Mouse (Mus musculus): ENCODE results near the gene Olfr1451. TPM values are rescaled to one million over a fixed set of nuclear protein-coding genes. Genes with fewer than 3 reads are reported as not detected.

Olfr1451 gene
- total RNA-seq (2023): not detected

DNA sequence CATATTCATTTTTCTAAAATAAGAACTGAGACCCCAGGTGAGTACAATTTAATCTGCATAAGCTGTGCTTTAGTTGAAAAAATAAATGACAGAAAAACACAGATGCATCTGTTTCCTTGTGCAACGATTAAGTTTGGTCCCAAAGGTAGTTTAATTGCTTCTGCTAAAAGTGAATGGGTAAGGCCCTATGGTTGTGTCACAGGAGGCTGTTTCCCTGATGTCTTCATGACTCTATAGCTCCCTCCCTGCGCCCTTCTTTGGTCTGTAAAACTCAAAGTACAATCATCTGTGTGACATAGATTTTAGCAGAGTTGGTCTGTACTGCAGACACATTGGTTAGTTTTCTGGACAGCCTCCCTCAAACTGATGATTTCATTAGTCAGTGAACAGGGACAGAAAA, at the start of gene Olfr1451:
Gene Olfr1451 (plus strand): TSS at position 301 of the 400 bp plus-strand sequence.

DNA sequence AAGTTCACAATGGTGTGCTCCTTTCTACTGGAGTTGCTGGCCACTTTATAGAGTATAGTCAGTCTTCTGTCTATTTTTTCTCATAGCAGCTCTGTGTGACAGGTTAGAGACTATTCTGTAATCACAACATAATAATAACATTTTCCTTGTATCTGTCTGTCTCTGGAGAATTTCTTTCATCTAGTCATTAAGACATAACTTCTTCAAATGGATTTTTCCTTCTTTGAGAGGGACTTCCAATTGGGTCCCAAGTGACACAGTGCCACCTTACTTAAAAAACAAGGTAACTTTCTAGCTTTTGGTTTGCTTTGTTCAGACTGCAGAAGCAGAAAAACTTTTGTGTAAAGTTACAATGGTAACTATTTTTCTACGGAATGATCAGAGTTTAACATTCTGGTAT, 44.9 kb upstream of the Olfr1451 start, which contains the start of gene Olfr1450:
Gene Olfr1450 (plus strand): TSS at position 301 of the 400 bp plus-strand sequence.

DNA sequence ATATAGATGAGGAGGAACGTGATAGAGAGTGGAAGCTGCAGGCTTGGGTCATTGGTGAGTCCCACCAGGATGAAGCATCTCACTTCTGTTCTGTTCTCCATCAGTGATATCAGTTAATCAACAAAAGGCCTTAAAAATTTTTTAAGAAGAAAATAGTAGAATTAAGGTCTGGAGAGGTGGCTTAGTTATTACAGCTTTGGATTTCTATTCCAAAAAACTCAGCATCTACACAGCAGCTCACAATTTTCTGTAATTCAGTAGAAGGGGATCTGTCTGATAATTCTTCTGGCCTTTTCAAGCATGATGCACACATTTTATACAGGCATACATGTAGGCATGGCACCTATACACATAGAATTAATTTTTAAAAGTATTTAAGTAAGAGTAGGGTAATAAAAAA, 33.4 kb downstream of the Olfr1451 start, which contains the start of gene Olfr1453:
Gene Olfr1453 (minus strand): TSS at position 101 of the 400 bp plus-strand sequence.

Other genes starting within 250 kb of the Olfr1451 start
- gene Cntf, start 229.4 kb upstream of the Olfr1451 start, total RNA-seq (2023): 1 to 10 TPM; 1.6 to 1.9 TPM
- 10 to 100 TPM; 42.7 to 52.7 TPM for gene Zfp91, start 198.9 kb upstream of the Olfr1451 start, total RNA-seq (2023)
- 10 to 100 TPM in 1 of 2 experiments, 1 to 10 TPM in 1; 6.8 to 10.3 TPM for gene Lpxn, start 198.8 kb upstream of the Olfr1451 start, total RNA-seq (2023)
- gene Gm5244, start 148.3 kb upstream of the Olfr1451 start, total RNA-seq (2023): not detected
- gene Olfr1444, start 137.7 kb upstream of the Olfr1451 start, total RNA-seq (2023): not detected
- gene Olfr1445, start 111.2 kb upstream of the Olfr1451 start, total RNA-seq (2023): not detected
- gene Olfr1446, start 101.5 kb upstream of the Olfr1451 start, total RNA-seq (2023): not detected
- gene Olfr1447, start 91.3 kb upstream of the Olfr1451 start, total RNA-seq (2023): not detected
- not detected for gene Olfr1448, start 70.6 kb upstream of the Olfr1451 start, total RNA-seq (2023)
- gene Olfr1449, start 64.2 kb upstream of the Olfr1451 start, total RNA-seq (2023): not detected
- gene Olfr1450, start 44.8 kb upstream of the Olfr1451 start, total RNA-seq (2023): not detected
- gene Olfr1453, start 33.3 kb downstream of the Olfr1451 start, total RNA-seq (2023): not detected
- gene Olfr1454, start 65.6 kb downstream of the Olfr1451 start, total RNA-seq (2023): not detected
- gene Olfr1457, start 102.9 kb downstream of the Olfr1451 start, total RNA-seq (2023): not detected
- not detected for gene Olfr1458, start 111.8 kb downstream of the Olfr1451 start, total RNA-seq (2023)
- under 1 TPM; 0.13 to 0.16 TPM for gene Olfr1459, start 154.5 kb downstream of the Olfr1451 start, total RNA-seq (2023)
- not detected for gene Olfr1461, start 168.0 kb downstream of the Olfr1451 start, total RNA-seq (2023)
- not detected for gene Olfr1462, start 190.7 kb downstream of the Olfr1451 start, total RNA-seq (2023)
- not detected for gene Olfr1463, start 236.3 kb downstream of the Olfr1451 start, total RNA-seq (2023)